21 mouse cellular contexts compared by ENCODE assay signal in the genomic region with DNA sequence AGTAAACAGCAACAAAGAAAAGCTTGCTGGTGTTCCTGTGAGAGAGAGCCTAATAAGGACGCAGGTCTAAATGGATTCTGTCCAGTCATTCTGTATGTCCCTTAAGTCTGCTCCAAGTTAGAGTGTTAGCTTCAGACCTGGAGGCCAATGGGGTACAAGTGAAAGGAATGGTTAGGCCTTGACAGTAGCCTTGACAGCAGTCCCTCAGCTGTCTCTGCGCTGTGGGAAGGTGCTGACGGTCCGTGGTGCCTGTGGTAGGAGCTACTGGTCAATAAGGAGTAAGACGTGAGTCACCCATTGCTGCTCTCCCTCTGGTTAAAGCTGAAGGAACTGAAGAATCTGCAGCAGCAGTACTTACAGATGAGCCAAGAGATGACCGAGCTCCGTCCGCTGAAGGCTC. TPM values are rescaled to one million over a fixed set of nuclear protein-coding genes. Genes with fewer than 3 reads are reported as not detected.
DNase-seq lines count a peak whose midpoint lies in the region; ATAC-seq lines count a peak whose summit lies in the region.
"Had no signal": no experiment of that assay in that cellular context is flagged by ENCODE, and none has a peak within 500 bp of the region (broad histone marks: within the 10 kb centered on the region; RNA-seq: fewer than 3 reads in every experiment).

No protein-coding gene starts in this region.

- H3K9ac ChIP-seq in heart, embryonic 11.5 days (ENCODE audit: low read depth, low read length) = no peak overlapping the region
- H3K9ac ChIP-seq: embryonic facial prominence, embryonic 12.5 days; forebrain, embryonic 13.5 days; forebrain, embryonic 15.5 days had no signal

- H3K9me3 ChIP-seq in heart, embryonic 10.5 days = no peaks in the 10 kb centered on the region
- no peaks in the 10 kb centered on the region for H3K9me3 ChIP-seq in heart, embryonic 11.5 days (replicated peaks; ENCODE audit: control insufficient read depth, low read length)
- H3K9me3 ChIP-seq: embryonic facial prominence, embryonic 10.5 days; embryonic facial prominence, embryonic 12.5 days; forebrain, embryonic 13.5 days; forebrain, embryonic 15.5 days; G1E had no signal

- 89% methylated on average over 8 of the region's 8 CpGs for WGBS in heart, embryonic 10.5 days
- 85% methylated on average over 8 of the region's 8 CpGs for WGBS in heart, embryonic 11.5 days (ENCODE audit: insufficient replicate concordance)

- no peak overlapping the region for H3K4me2 ChIP-seq in heart, embryonic 11.5 days
- H3K4me2 ChIP-seq: embryonic facial prominence, embryonic 12.5 days; forebrain, embryonic 13.5 days; forebrain, embryonic 15.5 days had no signal

- H3K4me3 ChIP-seq in heart, embryonic 10.5 days = no peak overlapping the region
- H3K4me3 ChIP-seq in heart, embryonic 11.5 days (ENCODE audit: low read depth, low read length) = no peak overlapping the region
- H3K4me3 ChIP-seq: embryonic facial prominence, embryonic 10.5 days; embryonic facial prominence, embryonic 12.5 days; forebrain, embryonic 13.5 days; forebrain, embryonic 15.5 days had no signal

- DNase-seq in adrenal gland, adult (ENCODE audit: inconsistent age in 2 of 2, low spot score in 1 of 2) = peak; percentile 56 to 77
- DNase-seq in adrenal gland, adult 18-20 months (ENCODE audit: low spot score in 2 of 2) = no peak
- peak; percentile 21 to 33 for DNase-seq in adrenal gland, postnatal 36 days
- DNase-seq in adrenal gland, postnatal 14 days = no peak
- peak; percentile 52 for DNase-seq in heart, embryonic 10.5 days (ENCODE audit: low spot score)
- DNase-seq in lung, adult 18-20 months = no peak
- DNase-seq: adrenal gland, postnatal 10 days; cerebellum, adult 11-12 months; cerebellum, adult 2 months; cerebellum, adult 9-10 months; cerebellum, postnatal 10 days; cerebellum, postnatal 25 days had no signal

- no peak for ATAC-seq in heart, embryonic 11.5 days (replicated peaks; ENCODE audit: insufficient number of reproducible peaks, low FRiP score, low TSS enrichment)
- ATAC-seq: activated CD4-positive, CD25-positive, alpha-beta regulatory T cell, adult 4 months; forebrain, embryonic 13.5 days; forebrain, embryonic 15.5 days; Patski had no signal

- H3K27ac ChIP-seq in heart, embryonic 10.5 days = no peak overlapping the region
- no peak overlapping the region for H3K27ac ChIP-seq in heart, embryonic 11.5 days (ENCODE audit: low read depth, low read length)
- H3K27ac ChIP-seq: embryonic facial prominence, embryonic 10.5 days; embryonic facial prominence, embryonic 12.5 days; forebrain, embryonic 13.5 days; forebrain, embryonic 15.5 days had no signal

- no peaks in the 10 kb centered on the region for H3K27me3 ChIP-seq in heart, embryonic 10.5 days (ENCODE audit: insufficient read depth, poor library complexity, severe bottlenecking)
- no peaks in the 10 kb centered on the region for H3K27me3 ChIP-seq in heart, embryonic 11.5 days (ENCODE audit: control insufficient read depth, insufficient read depth, low read length)
- H3K27me3 ChIP-seq: embryonic facial prominence, embryonic 12.5 days; forebrain, embryonic 13.5 days; forebrain, embryonic 15.5 days; Patski had no signal

- peaks cover 75% of the 10 kb centered on the region for H3K36me3 ChIP-seq in heart, embryonic 10.5 days
- peaks cover 23% of the 10 kb centered on the region for H3K36me3 ChIP-seq in heart, embryonic 11.5 days (ENCODE audit: control insufficient read depth, insufficient read depth, low read length)

- no peaks in the 10 kb centered on the region for H3K4me1 ChIP-seq in heart, embryonic 10.5 days
- no peaks in the 10 kb centered on the region for H3K4me1 ChIP-seq in heart, embryonic 11.5 days (ENCODE audit: control insufficient read depth, insufficient read depth, low read length)
- H3K4me1 ChIP-seq: embryonic facial prominence, embryonic 10.5 days; embryonic facial prominence, embryonic 12.5 days; forebrain, embryonic 13.5 days; forebrain, embryonic 15.5 days had no signal

RNA-seq across cellular contexts. Expression of a gene that starts 10.5 kb away (rescaled TPM):
- total RNA-seq in adrenal gland, adult 18-20 months (2021) = 10 to 100 TPM; 11.0 to 15.0 TPM
- 10 to 100 TPM; 10.4 to 11.7 TPM for total RNA-seq in adrenal gland, postnatal 36 days (2021)
- 12.2 and 27.7 TPM in 2 replicates for total RNA-seq in adrenal gland, postnatal 14 days (2021)
- 2.2 and 3.8 TPM in 2 replicates for polyA plus RNA-seq in heart, embryonic 10.5 days (2016; fragmentation: Nextera tagmentation; extraction: Ambion mirVana)
- 1.0 and 1.5 TPM in 2 replicates for polyA plus RNA-seq in heart, embryonic 11.5 days (2014; fragmentation: Nextera tagmentation; extraction: Ambion mirVana)
- polyA plus RNA-seq: C2C12, Patski had no signal

RNA-seq across cellular contexts. Expression of a gene that starts 49.4 kb away (rescaled TPM):
- 10 to 100 TPM; 59.5 to 80.9 TPM for total RNA-seq in adrenal gland, adult 18-20 months (2021)
- 10 to 100 TPM; 82.8 to 91.6 TPM for total RNA-seq in adrenal gland, postnatal 36 days (2021)
- total RNA-seq in adrenal gland, postnatal 14 days (2021) = 59.7 and 63.3 TPM in 2 replicates
- 56.4 and 67.1 TPM in 2 replicates for polyA plus RNA-seq in heart, embryonic 10.5 days (2016; fragmentation: Nextera tagmentation; extraction: Ambion mirVana)
- polyA plus RNA-seq in heart, embryonic 11.5 days (2014; fragmentation: Nextera tagmentation; extraction: Ambion mirVana) = 54.8 and 70.1 TPM in 2 replicates

RNA-seq across cellular contexts. Expression of a gene that starts 49.5 kb away (rescaled TPM):
- 1 to 10 TPM; 2.0 to 2.8 TPM for total RNA-seq in adrenal gland, adult 18-20 months (2021)
- total RNA-seq in adrenal gland, postnatal 36 days (2021) = 1 to 10 TPM in 1 of 2 experiments, under 1 TPM in 1; 0.56 to 1.6 TPM
- 2.1 and 2.4 TPM in 2 replicates for total RNA-seq in adrenal gland, postnatal 14 days (2021)
- 0.38 and 1.3 TPM in 2 replicates for polyA plus RNA-seq in heart, embryonic 10.5 days (2016; fragmentation: Nextera tagmentation; extraction: Ambion mirVana)
- 0.37 and 0.80 TPM in 2 replicates for polyA plus RNA-seq in heart, embryonic 11.5 days (2014; fragmentation: Nextera tagmentation; extraction: Ambion mirVana)

Comparison
In these comparisons a context has a peak if more than half of its experiments do, and no peak if none do; other contexts are left out.
1. DNase-seq: peak in adrenal gland, adult (2 of 2), adrenal gland, postnatal 36 days (2 of 2) and heart, embryonic 10.5 days (single experiment); none in adrenal gland, adult 18-20 months (0 of 2), adrenal gland, postnatal 14 days (single experiment) and lung, adult 18-20 months (0 of 2).